ENCODE assay signal across 8 mouse cellular contexts in genomic region chr11:117967249-117968015, GRCm38 (mm10). TPM values are rescaled to one million over a fixed set of nuclear protein-coding genes. Genes with fewer than 3 reads are reported as not detected.
A peak's percentile ranks its signal among the peaks of the same experiment; 100 is the strongest.
DNase-seq lines count a peak whose midpoint lies in the region; ATAC-seq and TF ChIP-seq lines count a peak whose summit lies in the region.

No protein-coding gene starts in this region.

- intact Hi-C loops in heart, postnatal 14 days (cut with DNase I) = loop anchor here (5.0 kb wide), 1 partner anchor 95 kb away; the partner anchor contains the start of gene Tha1

- H3K27me3 ChIP-seq in heart, embryonic 12.5 days (replicated peaks) = peaks cover 30% of the 10 kb centered on the region
- H3K27me3 ChIP-seq in ES-Bruce4 (ENCODE audit: control insufficient read depth, insufficient read depth, low read length, poor library complexity, severe bottlenecking) = no peaks in the 10 kb centered on the region
- peaks cover 11% of the 10 kb centered on the region for H3K27me3 ChIP-seq in embryonic facial prominence, embryonic 11.5 days (ENCODE audit: control insufficient read depth, insufficient read depth, low read length)
- H3K27me3 ChIP-seq in intestine, postnatal 0 days (replicated peaks; ENCODE audit: control insufficient read depth, insufficient read depth, low read length) = no peaks in the 10 kb centered on the region
- H3K27me3 ChIP-seq in small intestine, adult 2 months (ENCODE audit: control insufficient read depth, insufficient read depth, low read length) = no peaks in the 10 kb centered on the region

- peaks cover 7% of the 10 kb centered on the region; the same call in 1 of the 2 replicates for H3K36me3 ChIP-seq in heart, embryonic 12.5 days
- H3K36me3 ChIP-seq in ES-Bruce4 (ENCODE audit: control insufficient read depth, insufficient read depth, low read length, poor library complexity, severe bottlenecking) = peaks cover 26% of the 10 kb centered on the region
- H3K36me3 ChIP-seq in embryonic facial prominence, embryonic 11.5 days (replicated peaks; ENCODE audit: control insufficient read depth, insufficient read depth, low read depth, low read length) = no peaks in the 10 kb centered on the region; the same call in 1 of the 2 replicates
- peaks cover 27% of the 10 kb centered on the region for H3K36me3 ChIP-seq in intestine, postnatal 0 days (ENCODE audit: control insufficient read depth, insufficient read depth)
- H3K36me3 ChIP-seq in small intestine, adult 2 months (ENCODE audit: control insufficient read depth, insufficient read depth, low read length) = peaks cover 23% of the 10 kb centered on the region

- H3K27ac ChIP-seq in heart, embryonic 12.5 days (ENCODE audit: poor library complexity, severe bottlenecking) = no peak overlapping the region
- peak overlapping the region; percentile 25 for H3K27ac ChIP-seq in ES-Bruce4 (ENCODE audit: insufficient read depth, low read length)
- no peak overlapping the region for H3K27ac ChIP-seq in embryonic facial prominence, embryonic 11.5 days (replicated peaks; ENCODE audit: low read depth, low read length)
- H3K27ac ChIP-seq in intestine, postnatal 0 days (ENCODE audit: low read depth, low read length) = no peak overlapping the region; the same call in 1 of the 2 replicates
- H3K27ac ChIP-seq in small intestine, adult 2 months (ENCODE audit: insufficient read depth, low read depth, low read length) = peak overlapping the region; percentile 93; the same call in 1 of the 2 replicates

- peak; percentile 71; the same call in 1 of the 2 replicates for TF ChIP-seq EP300 in ES-Bruce4 (IDR thresholded peaks at IDR 0.05; ENCODE audit: insufficient read depth, low read depth, low read length)

- no peaks in the 10 kb centered on the region for H3K9me3 ChIP-seq in heart, embryonic 12.5 days (replicated peaks)
- H3K9me3 ChIP-seq in ES-Bruce4 (replicated peaks; ENCODE audit: control insufficient read depth, insufficient read depth, low read length, poor library complexity, severe bottlenecking) = no peaks in the 10 kb centered on the region
- H3K9me3 ChIP-seq in embryonic facial prominence, embryonic 11.5 days (replicated peaks; ENCODE audit: control insufficient read depth, low read length) = no peaks in the 10 kb centered on the region
- H3K9me3 ChIP-seq in intestine, postnatal 0 days (ENCODE audit: control insufficient read depth) = no peaks in the 10 kb centered on the region

- H3K4me2 ChIP-seq in heart, embryonic 12.5 days = peak overlapping the region; percentile 89
- H3K4me2 ChIP-seq in embryonic facial prominence, embryonic 11.5 days (ENCODE audit: low read depth, low read length) = peak overlapping the region; percentile 99
- peak overlapping the region; percentile 89 for H3K4me2 ChIP-seq in intestine, postnatal 0 days (replicated peaks; ENCODE audit: low read depth)

- TF ChIP-seq POLR2A in ES-Bruce4 (IDR thresholded peaks at IDR 0.05; ENCODE audit: insufficient read depth, low read length) = peak; percentile 19
- TF ChIP-seq POLR2A in small intestine, adult 2 months (IDR thresholded peaks at IDR 0.05; ENCODE audit: low read depth, low read length) = no peak

- no peak for ATAC-seq in heart, embryonic 12.5 days (ENCODE audit: insufficient number of reproducible peaks, low FRiP score)
- ATAC-seq in embryonic facial prominence, embryonic 11.5 days (replicated peaks; ENCODE audit: insufficient number of reproducible peaks, low FRiP score, low TSS enrichment, low read depth) = no peak
- no peak for ATAC-seq in intestine, postnatal 0 days

- H3K4me1 ChIP-seq in heart, embryonic 12.5 days (replicated peaks) = peaks cover 64% of the 10 kb centered on the region
- H3K4me1 ChIP-seq in ES-Bruce4 (ENCODE audit: control insufficient read depth, insufficient read depth, low read length) = peaks cover 17% of the 10 kb centered on the region
- peaks cover 33% of the 10 kb centered on the region for H3K4me1 ChIP-seq in embryonic facial prominence, embryonic 11.5 days (ENCODE audit: control insufficient read depth, insufficient read depth, low read length)
- H3K4me1 ChIP-seq in intestine, postnatal 0 days (replicated peaks; ENCODE audit: control insufficient read depth, insufficient read depth, low read length) = peaks cover 26% of the 10 kb centered on the region
- peaks cover 41% of the 10 kb centered on the region for H3K4me1 ChIP-seq in small intestine, adult 2 months (ENCODE audit: control insufficient read depth, insufficient read depth, insufficient read length, low read length)

- H3K9ac ChIP-seq in heart, embryonic 12.5 days = peak overlapping the region; percentile 79
- peak overlapping the region; percentile 98 for H3K9ac ChIP-seq in ES-Bruce4 (ENCODE audit: low read depth, poor library complexity, severe bottlenecking)
- peak overlapping the region; percentile 90 for H3K9ac ChIP-seq in embryonic facial prominence, embryonic 11.5 days (replicated peaks; ENCODE audit: low read length)
- peak overlapping the region; percentile 88 for H3K9ac ChIP-seq in intestine, postnatal 0 days (ENCODE audit: low read depth, low read length)

- DNase-seq in heart, postnatal 14 days = no peak
- no peak for DNase-seq in embryonic facial prominence, embryonic 11.5 days (ENCODE audit: low spot score)
- DNase-seq in frontal cortex, postnatal 10 days (ENCODE audit: low spot score in 2 of 2) = no peak
- DNase-seq in kidney, adult 8-10 months = no peak

- no peak for TF ChIP-seq CTCF in ES-Bruce4 (IDR thresholded peaks at IDR 0.05; ENCODE audit: low read depth, low read length)
- TF ChIP-seq CTCF in intestine, postnatal 0 days (IDR thresholded peaks at IDR 0.05; ENCODE audit: low read depth) = no peak
- TF ChIP-seq CTCF in small intestine, adult 2 months (IDR thresholded peaks at IDR 0.05; ENCODE audit: extremely low read depth, insufficient read length, insufficient replicate concordance, low read depth, low read length) = no peak

- WGBS in heart, embryonic 12.5 days = 11% methylated on average over 34 of the region's 34 CpGs
- 7% methylated on average over 34 of the region's 34 CpGs for WGBS in embryonic facial prominence, embryonic 11.5 days
- 34% methylated on average over 34 of the region's 34 CpGs for WGBS in intestine, postnatal 0 days
- 59% methylated on average over 34 of the region's 34 CpGs for WGBS in small intestine, adult 2 months

- peak overlapping the region; percentile 64 for H3K4me3 ChIP-seq in heart, embryonic 12.5 days
- H3K4me3 ChIP-seq in ES-Bruce4 (ENCODE audit: low read depth, low read length) = peak overlapping the region; percentile 94
- peak overlapping the region; percentile 51 for H3K4me3 ChIP-seq in embryonic facial prominence, embryonic 11.5 days (ENCODE audit: low read depth, low read length)
- peak overlapping the region; percentile 59 for H3K4me3 ChIP-seq in intestine, postnatal 0 days (ENCODE audit: low read depth, low read length)
- peak overlapping the region; percentile 87 for H3K4me3 ChIP-seq in small intestine, adult 2 months (ENCODE audit: low read depth, low read length)

RNA-seq across cellular contexts. Expression of gene Socs3, which starts 2.4 kb away (rescaled TPM):
- 7.1 and 8.0 TPM in 2 replicates for polyA plus RNA-seq in heart, embryonic 12.5 days (2016; fragmentation: Nextera tagmentation; extraction: Ambion mirVana)
- 1 to 10 TPM; 4.1 to 5.1 TPM for total RNA-seq in heart, postnatal 14 days (2021)
- 53.8 and 61.5 TPM in 2 replicates for polyA plus RNA-seq in ES-Bruce4 (2011; ENCODE audit: insufficient read depth, insufficient read length, low read depth, missing spikeins)
- polyA plus RNA-seq in embryonic facial prominence, embryonic 11.5 days (2014; fragmentation: Nextera tagmentation; extraction: Ambion mirVana) = 8.4 and 9.8 TPM in 2 replicates
- polyA plus RNA-seq in intestine, postnatal 0 days (2015; fragmentation: Nextera tagmentation; extraction: Ambion mirVana) = 15.7 and 15.9 TPM in 2 replicates
- polyA plus RNA-seq in small intestine, adult 2 months (2012; rRNA removed) = 27.2 and 47.2 TPM in 2 replicates

RNA-seq across cellular contexts. Expression of gene Pgs1, which starts 18.7 kb away (rescaled TPM):
- 28.9 and 29.6 TPM in 2 replicates for polyA plus RNA-seq in heart, embryonic 12.5 days (2016; fragmentation: Nextera tagmentation; extraction: Ambion mirVana)
- total RNA-seq in heart, postnatal 14 days (2021) = 10 to 100 TPM; 20.5 to 22.3 TPM
- polyA plus RNA-seq in ES-Bruce4 (2011; ENCODE audit: insufficient read depth, insufficient read length, low read depth, missing spikeins) = 31.5 and 35.5 TPM in 2 replicates
- 33.7 and 34.7 TPM in 2 replicates for polyA plus RNA-seq in embryonic facial prominence, embryonic 11.5 days (2014; fragmentation: Nextera tagmentation; extraction: Ambion mirVana)
- polyA plus RNA-seq in intestine, postnatal 0 days (2015; fragmentation: Nextera tagmentation; extraction: Ambion mirVana) = 23.1 and 24.0 TPM in 2 replicates
- 19.8 and 35.0 TPM in 2 replicates for polyA plus RNA-seq in small intestine, adult 2 months (2012; rRNA removed)

Comparison
In these comparisons a context has a peak if more than half of its experiments do, and no peak if none do; other contexts are left out.
1. H3K27ac ChIP-seq: peak in ES-Bruce4 (single experiment) and small intestine, adult 2 months (single experiment); none in heart, embryonic 12.5 days (single experiment), embryonic facial prominence, embryonic 11.5 days (single experiment) and intestine, postnatal 0 days (single experiment).
2. Peak in every context shown above with its lines, with median percentiles within 50 percentile points of each other: H3K4me2 ChIP-seq, H3K4me3 ChIP-seq and H3K9ac ChIP-seq.